Mouse (Mus musculus): ENCODE results near the gene Tomm70a. TPM values are rescaled to one million over a fixed set of nuclear protein-coding genes. Genes with fewer than 3 reads are reported as not detected.

The Tomm70a gene
- polyA plus RNA-seq, 2 experiments: 15.9 to 28.2 TPM

GRCm38 (mm10) chr16:57196590-57196989, 75.1 kb downstream of the Tomm70a start:
- H3K9ac ChIP-seq (replicated peaks): no peak overlapping the region
- H3K4me2 ChIP-seq (ENCODE audit: low read depth): no peak overlapping the region
- H3K4me1 ChIP-seq (replicated peaks; ENCODE audit: control insufficient read depth in 2 of 2, insufficient read depth in 2 of 2, low read length in 1 of 2): no peaks in the 10 kb centered on the region
- no peaks in the 10 kb centered on the region for H3K9me3 ChIP-seq (ENCODE audit: control insufficient read depth, low read length)
- H3K27me3 ChIP-seq (ENCODE audit: control insufficient read depth, insufficient read depth, low read length): no peaks in the 10 kb centered on the region
- peaks cover 5% of the 10 kb centered on the region; the same call in 1 of the 2 replicates for H3K36me3 ChIP-seq (replicated peaks; ENCODE audit: control insufficient read depth, insufficient read depth, low read depth)
- DNase-seq (ENCODE audit: low read depth in 3 of 3, low spot score in 3 of 3): no peak
- H3K4me3 ChIP-seq (ENCODE audit: insufficient read depth in 1 of 2, low read depth in 2 of 2, low read length in 2 of 2): no peak overlapping the region
- whole genome bisulfite sequencing (ENCODE audit: insufficient replicate concordance): 64% methylated on average over 5 of the region's 5 CpGs
- no peak overlapping the region for H3K27ac ChIP-seq
- no peak for TF ChIP-seq CTCF (IDR thresholded peaks at IDR 0.05; ENCODE audit: low read depth)
- no peak for TF ChIP-seq EP300 (IDR thresholded peaks at IDR 0.05; ENCODE audit: low read depth)
- no peak for ATAC-seq (ENCODE audit: insufficient read depth)

- H3K27ac ChIP-seq: no peak overlapping the region
- no peak overlapping the region for H3K9ac ChIP-seq (replicated peaks)
- no peaks in the 10 kb centered on the region for H3K4me1 ChIP-seq (replicated peaks; ENCODE audit: control insufficient read depth in 2 of 2, insufficient read depth in 2 of 2, low read length in 1 of 2)
- H3K4me2 ChIP-seq (ENCODE audit: low read depth): no peak overlapping the region
- no peak for ATAC-seq (ENCODE audit: insufficient read depth)
- WGBS (ENCODE audit: insufficient replicate concordance): 47% methylated on average over 3 of the region's 3 CpGs
- H3K9me3 ChIP-seq (ENCODE audit: control insufficient read depth, low read length): no peaks in the 10 kb centered on the region
- TF ChIP-seq CTCF (IDR thresholded peaks at IDR 0.05; ENCODE audit: low read depth) (no peak), EP300 (IDR thresholded peaks at IDR 0.05; ENCODE audit: low read depth) (no peak)
- H3K4me3 ChIP-seq (ENCODE audit: insufficient read depth in 1 of 2, low read depth in 2 of 2, low read length in 2 of 2): no peak overlapping the region
- no peaks in the 10 kb centered on the region for H3K27me3 ChIP-seq (ENCODE audit: control insufficient read depth, insufficient read depth, low read length)
- DNase-seq (ENCODE audit: low read depth in 3 of 3, low spot score in 3 of 3): no peak
- H3K36me3 ChIP-seq (replicated peaks; ENCODE audit: control insufficient read depth, insufficient read depth, low read depth): peaks cover under 1% of the 10 kb centered on the region; the same call in 1 of the 2 replicates
Observed at GRCm38 (mm10) chr16:57197281-57197680, 75.8 kb downstream of the Tomm70a start.

Other genes with a start within 250 kb of the Tomm70a start
- gene Tmem45a, start 235.5 kb upstream of the Tomm70a start, polyA plus RNA-seq (2012; rRNA removed): 0.14 and 0.28 TPM in 2 replicates
- gene Tmem45a, start 235.5 kb upstream of the Tomm70a start, polyA plus RNA-seq (2014; fragmentation: Nextera tagmentation; extraction: Ambion mirVana): 0.33 and 0.38 TPM in 2 replicates
- not detected in 2 replicates for gene Lnp1, start 193.6 kb upstream of the Tomm70a start, polyA plus RNA-seq (2012; rRNA removed)
- not detected in 2 replicates for gene Lnp1, start 193.6 kb upstream of the Tomm70a start, polyA plus RNA-seq (2014; fragmentation: Nextera tagmentation; extraction: Ambion mirVana)
- 0.02 TPM in 2 replicates for gene Tmem45a2, start 50.3 kb upstream of the Tomm70a start, polyA plus RNA-seq (2012; rRNA removed)
- not detected in 2 replicates for gene Tmem45a2, start 50.3 kb upstream of the Tomm70a start, polyA plus RNA-seq (2014; fragmentation: Nextera tagmentation; extraction: Ambion mirVana)
- 13.1 and 15.6 TPM in 2 replicates for gene Nit2, start 45.6 kb downstream of the Tomm70a start, polyA plus RNA-seq (2012; rRNA removed)
- 35.0 and 38.4 TPM in 2 replicates for gene Nit2, start 45.6 kb downstream of the Tomm70a start, polyA plus RNA-seq (2014; fragmentation: Nextera tagmentation; extraction: Ambion mirVana)
- gene Tbc1d23, start 109.8 kb downstream of the Tomm70a start, polyA plus RNA-seq (2012; rRNA removed): 5.0 and 6.6 TPM in 2 replicates
- 4.8 and 5.4 TPM in 2 replicates for gene Tbc1d23, start 109.8 kb downstream of the Tomm70a start, polyA plus RNA-seq (2014; fragmentation: Nextera tagmentation; extraction: Ambion mirVana)
- gene Tmem30c, start 171.2 kb downstream of the Tomm70a start, polyA plus RNA-seq (2012; rRNA removed): 0.02 TPM in 1 of 2 replicates, not detected in the other
- not detected in 2 replicates for gene Tmem30c, start 171.2 kb downstream of the Tomm70a start, polyA plus RNA-seq (2014; fragmentation: Nextera tagmentation; extraction: Ambion mirVana)
- gene Filip1l, start 231.4 kb downstream of the Tomm70a start, polyA plus RNA-seq (2012; rRNA removed): 1.3 and 2.1 TPM in 2 replicates
- 3.0 and 3.3 TPM in 2 replicates for gene Filip1l, start 231.4 kb downstream of the Tomm70a start, polyA plus RNA-seq (2014; fragmentation: Nextera tagmentation; extraction: Ambion mirVana)